Mouse (Mus musculus): ENCODE data around the gene Mesd.

The Mesd gene

GRCm38 (mm10) chr7:83878676-83879448, 5.4 kb upstream of the Mesd start:
- in situ Hi-C loops (cut with MboI, MseI): loop anchor here (25.0 kb wide), 1 partner anchor 808 kb away; the partner anchor contains the start of gene Zfand6

DNA sequence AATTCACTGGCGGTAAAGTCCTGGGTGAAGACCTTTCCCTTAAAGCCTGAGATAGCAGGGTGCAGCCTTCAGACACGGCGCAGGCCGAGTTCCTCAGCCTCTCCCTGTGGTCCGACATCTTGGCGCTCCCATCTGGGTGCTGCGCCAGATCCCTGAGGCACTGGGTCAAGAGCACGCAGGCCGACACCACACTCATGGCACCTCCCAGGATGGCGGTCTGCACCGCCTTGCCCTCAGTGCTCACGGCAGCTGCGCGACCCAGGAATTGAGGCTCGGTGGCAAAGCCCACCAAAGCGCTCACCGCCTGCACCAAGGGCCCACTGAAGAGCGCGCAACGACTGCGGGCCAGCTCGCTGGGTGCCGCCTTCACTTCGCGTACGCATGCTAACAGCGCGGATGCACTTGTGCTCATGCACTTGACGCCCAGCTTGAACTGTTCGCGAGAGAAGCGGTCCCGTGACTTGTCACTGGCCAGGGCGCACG, 2.1 kb upstream of the Mesd start:
- in situ Hi-C loops (cut with MboI, MseI): loop anchor here (10.0 to 25.0 kb wide), 2 partner anchors 227 to 805 kb away; partner anchors contain the start of gene Zfand6

- in situ Hi-C loops (cut with MboI, MseI): loop anchor here (10.0 to 25.0 kb wide), 2 partner anchors 228 to 805 kb away; partner anchors contain the start of gene Zfand6
These were observed 1.5 kb upstream of the Mesd start for GRCm38 (mm10) chr7:83882633-83883275.

GRCm38 (mm10) chr7:83883276-83884020, 818 bp upstream of the Mesd start:
- in situ Hi-C loops (cut with MboI, MseI): loop anchor here (10.0 to 25.0 kb wide), 2 partner anchors 229 to 804 kb away; partner anchors contain the start of gene Zfand6

- in situ Hi-C loops (cut with MboI, MseI): loop anchor here (10.0 to 25.0 kb wide), 2 partner anchors 230 to 802 kb away; partner anchors contain the start of gene Zfand6
These were observed 761 bp downstream of the Mesd start for GRCm38 (mm10) chr7:83884921-83885532.

DNA sequence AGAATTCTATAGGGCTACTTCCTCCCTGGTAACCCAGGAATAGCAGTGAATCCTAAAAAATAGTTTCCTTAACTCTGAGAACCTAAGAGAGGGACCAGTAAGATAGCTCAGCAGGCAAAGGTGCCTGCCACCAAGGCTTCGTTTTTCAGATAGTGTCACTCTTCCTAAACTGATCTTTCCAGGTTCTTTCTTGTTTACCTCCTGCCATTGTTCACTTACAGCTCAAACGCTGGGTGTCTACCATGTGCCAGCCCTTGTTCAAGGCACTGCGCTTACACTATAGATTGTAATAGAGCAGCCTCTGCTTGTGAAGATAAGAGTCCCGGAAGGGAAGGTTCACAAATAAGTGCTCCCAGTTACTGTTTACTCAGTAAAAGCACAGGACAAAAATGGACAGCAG, 1.6 kb downstream of the Mesd start:
- in situ Hi-C loops (cut with MboI, MseI): loop anchor here (10.0 to 25.0 kb wide), 2 partner anchors 231 to 801 kb away; partner anchors contain the start of gene Zfand6

GRCm38 (mm10) chr7:83886366-83887129, 2.3 kb downstream of the Mesd start:
- in situ Hi-C loops (cut with MboI, MseI): loop anchor here (10.0 to 25.0 kb wide), 2 partner anchors 232 to 801 kb away; partner anchors contain the start of gene Zfand6

- in situ Hi-C loops (cut with MboI, MseI): loop anchor here (10.0 to 25.0 kb wide), 2 partner anchors 235 to 798 kb away; partner anchors contain the start of gene Zfand6
These were observed 5.1 kb downstream of the Mesd start for GRCm38 (mm10) chr7:83889383-83889782.

- in situ Hi-C loops (cut with MboI, MseI): loop anchor here (10.0 to 25.0 kb wide), 2 partner anchors 235 to 797 kb away; partner anchors contain the start of gene Zfand6
These were observed 5.7 kb downstream of the Mesd start for GRCm38 (mm10) chr7:83889946-83890345.

DNA sequence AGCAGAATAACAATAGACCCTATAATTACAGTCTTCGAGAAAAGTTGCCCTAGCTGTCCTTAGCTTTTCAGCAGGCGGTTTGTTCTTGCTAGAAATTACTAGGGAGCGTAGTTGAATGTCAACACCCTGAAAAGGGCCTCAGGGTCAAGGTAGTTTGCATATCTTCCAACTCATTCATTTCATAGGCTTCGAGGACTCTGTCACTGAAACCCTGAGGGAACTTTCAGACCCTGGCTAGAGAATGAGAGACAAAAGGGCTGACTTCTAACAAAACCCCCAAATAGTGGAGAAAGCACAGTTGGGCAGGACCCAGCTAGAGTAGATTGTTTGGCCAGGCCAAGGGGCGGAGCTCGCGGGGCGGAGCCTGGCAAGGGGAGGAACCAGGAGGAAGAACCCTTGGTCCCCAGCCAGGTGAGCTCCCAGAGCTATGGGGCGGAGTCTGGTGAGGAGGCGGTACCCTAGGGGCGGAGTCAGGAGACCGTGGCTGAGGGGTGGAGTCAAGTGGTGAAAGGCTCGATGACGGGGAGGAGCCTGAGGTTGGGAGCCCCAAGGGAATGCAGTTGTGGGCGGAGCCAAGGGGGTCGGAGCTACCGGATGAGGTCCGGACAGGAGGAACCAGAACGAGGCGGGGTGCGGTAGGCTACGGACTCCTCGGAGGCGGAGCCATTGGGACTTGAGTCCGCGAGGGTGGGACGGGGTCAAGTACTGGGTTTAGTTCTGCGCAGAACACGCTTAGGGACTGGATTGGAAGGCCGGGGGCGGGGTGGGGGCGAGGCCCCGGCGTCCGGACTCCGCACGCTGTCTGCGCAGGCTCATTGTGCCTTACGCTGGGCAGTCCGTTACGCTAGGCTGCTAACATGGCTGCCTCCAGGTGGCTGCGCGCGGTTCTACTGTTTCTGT, 7.4 kb downstream of the Mesd start:
- in situ Hi-C loops (cut with MboI, MseI): loop anchor here (25.0 kb wide), 1 partner anchor 796 kb away; the partner anchor contains the start of gene Zfand6

GRCm38 (mm10) chr7:83892333-83892669, 8.0 kb downstream of the Mesd start:
- in situ Hi-C loops (cut with MboI, MseI): loop anchor here (25.0 kb wide), 1 partner anchor 795 kb away; the partner anchor contains the start of gene Zfand6

- in situ Hi-C loops (cut with MboI, MseI): loop anchor here (25.0 kb wide), 1 partner anchor 793 kb away; the partner anchor contains the start of gene Zfand6
These were observed 10.1 kb downstream of the Mesd start for GRCm38 (mm10) chr7:83894348-83894747.

DNA sequence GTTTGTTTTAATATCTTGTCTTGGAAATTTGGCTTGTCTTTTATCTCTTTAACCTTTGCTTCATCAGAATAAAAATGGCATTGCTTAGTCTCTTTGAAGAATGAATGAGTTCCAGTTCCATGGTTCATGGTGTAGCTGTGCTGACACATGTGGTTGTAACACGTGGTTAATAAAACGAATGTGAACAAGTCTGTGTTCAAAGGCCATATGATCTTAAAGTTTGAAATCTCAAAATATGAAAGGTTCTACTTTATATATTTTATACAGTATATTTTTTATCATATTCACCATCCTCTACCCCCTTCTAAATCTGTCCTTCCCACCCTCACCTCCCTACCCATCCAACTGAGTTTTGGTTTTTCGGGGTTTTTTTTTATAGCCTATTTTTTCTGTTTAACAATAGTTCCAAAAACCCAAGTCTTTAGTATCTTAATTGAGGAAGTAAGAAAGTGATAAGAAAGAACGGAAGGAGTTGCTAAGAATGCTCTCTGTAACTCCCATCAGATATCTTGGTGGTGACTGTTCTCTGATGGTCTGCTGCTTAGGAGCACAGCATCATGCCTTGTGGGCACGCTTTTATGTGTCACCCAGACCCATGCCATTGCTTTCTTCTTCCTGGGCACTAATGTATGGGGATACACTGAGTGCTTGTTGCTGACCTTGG, 11.9 kb downstream of the Mesd start:
- in situ Hi-C loops (cut with MboI, MseI): loop anchor here (25.0 kb wide), 1 partner anchor 791 kb away; the partner anchor contains the start of gene Zfand6

- in situ Hi-C loops (cut with MboI, MseI): loop anchor here (25.0 kb wide), 1 partner anchor 789 kb away; the partner anchor contains the start of gene Zfand6
These were observed 14.0 kb downstream of the Mesd start for GRCm38 (mm10) chr7:83898267-83898666.

DNA sequence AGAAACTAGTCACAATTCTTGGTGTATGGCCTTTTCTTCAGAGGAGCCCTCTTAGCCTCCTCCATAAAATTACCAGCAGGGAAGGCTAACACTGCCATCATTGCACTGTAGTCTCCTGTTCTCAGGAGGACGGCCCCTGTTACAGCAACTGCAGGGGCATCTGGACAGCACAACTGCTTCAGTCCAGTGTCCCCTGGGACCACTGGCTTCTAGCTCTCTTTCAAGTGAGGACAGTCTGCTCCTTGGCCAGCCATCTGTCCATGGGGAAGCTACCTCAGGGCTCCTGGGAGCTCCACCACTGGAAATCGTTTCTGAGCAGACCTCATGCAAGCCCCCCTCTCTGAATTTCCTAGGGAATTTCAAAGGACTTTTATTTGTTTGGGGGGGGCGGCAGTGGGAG, 16.3 kb downstream of the Mesd start:
- in situ Hi-C loops (cut with MboI, MseI): no loop called here

- in situ Hi-C loops (cut with MboI, MseI): no loop called here
These were observed 17.2 kb downstream of the Mesd start for GRCm38 (mm10) chr7:83901425-83901824.

GRCm38 (mm10) chr7:83902296-83903145, 18.3 kb downstream of the Mesd start:
- in situ Hi-C loops (cut with MboI, MseI): no loop called here
